Mouse (Mus musculus) lung, postnatal 0 days (tissue): ENCODE data around the gene Nek1. TPM values are rescaled to one million over a fixed set of nuclear protein-coding genes. Genes with fewer than 3 reads are reported as not detected.

Experiments used
- ATAC-seq: fragments of 200-750 bp; cut with Nextera tagmentation; 2 replicates; pipeline ENCODE4 v1.8.0; 2017; ENCODE audit warnings: moderate library complexity
- DNase-seq: peaks from one replicate; pipeline ENCODE4 v3.0.0-alpha.2; 2016; ENCODE audit warnings: low spot score
- H3K27ac ChIP-seq: fragments of 300-500 bp; sonication (generic); 2 replicates; pipeline ENCODE4 v1.5.1; 2014; ENCODE audit warnings: antibody characterized with exemption, mild to moderate bottlenecking, low read length, mixed read lengths
- H3K27me3 ChIP-seq: fragments of 300-500 bp; sonication (generic); replicated peaks from 2 replicates; pipeline ENCODE4 v1.6.1; 2014; ENCODE audit warnings: low read length, mixed read lengths; ENCODE audit not compliant: insufficient read depth
- H3K36me3 ChIP-seq: fragments of 300-500 bp; sonication (generic); 2 replicates; pipeline ENCODE4 v1.6.1; 2014; ENCODE audit warnings: low read length, mixed read lengths; ENCODE audit not compliant: insufficient read depth
- H3K4me1 ChIP-seq: fragments of 300-500 bp; sonication (generic); 2 replicates; pipeline ENCODE4 v1.6.1; 2014; ENCODE audit warnings: antibody characterized with exemption, low read depth, low read length, mixed read lengths; ENCODE audit not compliant: insufficient read depth
- H3K4me2 ChIP-seq: fragments of 300-500 bp; sonication (generic); replicated peaks from 2 replicates; pipeline ENCODE4 v1.6.1; 2014; ENCODE audit warnings: low read depth, mild to moderate bottlenecking, low read length, moderate library complexity, mixed read lengths
- H3K4me3 ChIP-seq: fragments of 300-500 bp; sonication (generic); 2 replicates; pipeline ENCODE4 v1.5.1; 2014; ENCODE audit warnings: low read depth, low read length
- H3K9ac ChIP-seq: fragments of 300-500 bp; sonication (generic); replicated peaks from 2 replicates; pipeline ENCODE4 v1.6.1; 2014; ENCODE audit warnings: low read depth, mild to moderate bottlenecking
- H3K9me3 ChIP-seq: fragments of 300-500 bp; sonication (generic); 2 replicates; pipeline ENCODE4 v1.6.1; 2016; ENCODE audit warnings: low read length, mixed read lengths
- CTCF ChIP-seq: IDR thresholded peaks from 2 replicates; pipeline ENCODE4 v1.5.1; 2016; ENCODE audit warnings: antibody characterized with exemption, mild to moderate bottlenecking
- EP300 ChIP-seq: IDR thresholded peaks from 2 replicates; pipeline ENCODE4 v1.6.1; 2016; ENCODE audit warnings: antibody characterized with exemption, mild to moderate bottlenecking, control low read depth
- WGBS: fragments of 180-500 bp; shearing (Covaris S2); extraction: QIAGEN DNeasy Blood & Tissue Kit; methylation state at CpG from one replicate; pipeline ENCODE4 v1.1.7; 2014; 5-methylcytosine and 5-hydroxymethylcytosine counted together
- polyA plus RNA-seq: library from polyadenylated mRNA; unstranded; fragments of >200 nt; fragmentation: Nextera tagmentation; extraction: Ambion mirVana; gene quantifications from 2 replicates; pipeline ENCODE4 v1.2.1, GENCODE M21; 2015

Gene Nek1
- polyA plus RNA-seq, 1 experiment from 2014 or later: 9.7 TPM

DNA sequence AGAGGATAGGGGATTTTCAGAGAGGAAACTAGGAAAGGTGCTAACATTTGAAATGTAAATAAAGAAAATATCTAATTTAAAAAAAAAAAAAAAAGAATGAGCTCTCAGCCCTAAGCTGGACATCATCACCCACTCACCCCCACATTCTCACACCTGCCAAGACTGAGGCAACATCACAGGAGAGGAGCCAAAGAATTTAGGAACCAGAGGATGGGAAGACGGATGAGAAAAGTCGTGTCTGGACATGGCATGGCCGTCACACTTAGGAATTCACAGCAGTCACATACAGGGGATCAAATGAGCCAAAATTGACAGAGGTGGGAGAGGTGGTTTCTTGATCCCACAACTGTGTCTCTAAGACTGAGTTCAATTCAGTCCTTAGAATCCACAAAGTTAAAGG is 165.5 kb downstream of the Nek1 start:
- Histone ChIP-seq H3K27ac (no peak overlapping the region), H3K4me1 (0 out of 2 replicates have a peak, but pooled peaks cover 3% of the 10 kb centered on the region), H3K9me3 (no peaks in the 10 kb centered on the region), H3K4me2 (no peak overlapping the region), H3K27me3 (no peaks in the 10 kb centered on the region), H3K9ac (no peak overlapping the region), H3K4me3 (no peak overlapping the region), H3K36me3 (no peaks in the 10 kb centered on the region)
- TF ChIP-seq EP300 (no peak), CTCF (no peak)
- DNase-seq: no peak
- ATAC-seq: no peak
- 75% methylated on average over 3 of the region's 3 CpGs for WGBS

DNA sequence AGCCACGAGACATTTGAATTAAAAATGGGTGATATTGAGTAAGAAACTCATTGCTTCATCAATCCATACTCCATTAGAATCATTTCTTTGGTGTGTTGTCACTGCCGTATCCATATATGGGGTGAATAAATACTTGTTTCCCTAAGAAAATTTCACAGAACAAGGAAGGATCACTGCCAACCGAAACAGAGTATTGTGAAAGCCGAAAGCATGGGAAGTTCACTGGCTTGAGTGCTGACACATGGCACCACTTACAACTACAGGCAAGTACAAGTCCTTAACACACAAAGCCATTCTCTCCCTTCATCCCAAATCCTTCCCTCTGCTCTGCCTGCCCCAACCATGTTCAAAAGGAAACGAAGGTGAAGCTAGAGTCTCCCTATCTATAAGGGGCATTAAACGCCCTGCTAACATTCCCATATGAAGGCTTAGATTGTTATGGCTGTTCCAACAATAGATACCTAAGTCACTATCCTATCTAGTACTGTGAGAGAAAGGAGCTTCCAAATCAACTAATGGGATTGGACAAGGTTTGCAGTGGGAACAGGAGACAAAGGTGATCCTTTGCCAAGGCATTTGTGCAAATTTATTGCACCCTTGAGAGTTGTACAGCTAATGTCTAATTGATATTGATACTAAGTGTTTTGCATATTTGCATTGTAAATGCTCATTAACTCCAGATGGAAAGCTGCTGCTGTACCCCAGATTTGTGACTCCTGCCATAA is 168.6 kb downstream of the Nek1 start:
- TF ChIP-seq EP300: peak; percentile 89
- TF ChIP-seq CTCF: no peak
- Histone ChIP-seq H3K9ac (no peak overlapping the region), H3K36me3 (no peaks in the 10 kb centered on the region), H3K4me3 (no peak overlapping the region), H3K9me3 (no peaks in the 10 kb centered on the region), H3K27ac (no peak overlapping the region), H3K4me2 (no peak overlapping the region), H3K27me3 (no peaks in the 10 kb centered on the region), H3K4me1 (0 out of 2 replicates have a peak, but pooled peaks cover 3% of the 10 kb centered on the region)
- 59% methylated on average over 6 of the region's 6 CpGs for WGBS
- ATAC-seq (peak; percentile 91), DNase-seq (peak; percentile 94)

DNA sequence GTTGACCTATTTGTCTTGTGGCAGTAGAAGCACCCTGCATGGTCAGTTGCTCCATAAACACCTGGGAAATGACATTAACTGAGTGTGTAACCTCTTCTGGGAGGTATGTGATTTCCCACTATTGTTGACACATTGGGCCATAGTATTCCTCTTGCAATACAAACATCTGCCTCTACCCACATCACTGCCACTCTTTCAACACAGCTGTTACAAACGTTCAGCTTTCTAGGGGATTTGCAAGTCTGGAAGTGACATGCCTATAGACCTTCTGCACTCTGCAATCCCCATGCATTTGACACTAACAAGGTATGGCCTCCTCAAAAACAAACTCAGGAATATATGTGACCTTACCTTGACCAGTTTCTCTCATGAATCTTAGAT is 169.2 kb downstream of the Nek1 start:
- Histone ChIP-seq H3K27ac (no peak overlapping the region), H3K4me3 (no peak overlapping the region), H3K9me3 (no peaks in the 10 kb centered on the region), H3K4me2 (no peak overlapping the region), H3K4me1 (0 out of 2 replicates have a peak, but pooled peaks cover 3% of the 10 kb centered on the region), H3K36me3 (no peaks in the 10 kb centered on the region), H3K9ac (no peak overlapping the region), H3K27me3 (no peaks in the 10 kb centered on the region)
- ATAC-seq: peak; percentile 49
- TF ChIP-seq EP300 (no peak), CTCF (no peak)
- DNase-seq: peak; percentile 24
- WGBS: 45% methylated on average over 1 of the region's 1 CpGs

DNA sequence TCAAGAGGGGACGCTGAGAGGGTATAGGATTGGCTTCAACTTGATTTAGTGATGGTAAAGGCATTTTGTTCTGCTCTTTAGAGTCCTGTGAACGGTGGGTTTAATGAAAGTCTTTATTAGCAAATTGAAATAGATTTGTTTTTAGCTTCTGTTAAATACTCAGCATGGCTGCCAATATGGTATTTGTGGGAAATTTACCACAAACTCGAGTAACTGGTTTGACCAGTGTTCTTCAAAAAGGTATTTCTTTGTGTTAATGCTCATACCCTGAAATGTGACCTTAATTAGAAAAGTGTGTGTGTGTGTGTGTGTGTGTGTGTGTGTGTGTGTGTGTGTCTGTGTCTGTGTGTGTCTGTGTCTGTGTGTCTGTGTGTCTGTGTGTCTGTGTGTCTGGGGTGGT is 178.6 kb downstream of the Nek1 start:
- H3K4me1 ChIP-seq: no peaks in the 10 kb centered on the region
- TF ChIP-seq CTCF (no peak), EP300 (no peak)
- H3K9ac ChIP-seq: no peak overlapping the region
- no peak overlapping the region for H3K27ac ChIP-seq
- H3K27me3 ChIP-seq: no peaks in the 10 kb centered on the region
- ATAC-seq: no peak
- H3K4me3 ChIP-seq: no peak overlapping the region
- H3K36me3 ChIP-seq: no peaks in the 10 kb centered on the region
- H3K4me2 ChIP-seq: no peak overlapping the region
- no peaks in the 10 kb centered on the region for H3K9me3 ChIP-seq
- 65% methylated on average over 3 of the region's 3 CpGs for WGBS
- no peak for DNase-seq

DNA sequence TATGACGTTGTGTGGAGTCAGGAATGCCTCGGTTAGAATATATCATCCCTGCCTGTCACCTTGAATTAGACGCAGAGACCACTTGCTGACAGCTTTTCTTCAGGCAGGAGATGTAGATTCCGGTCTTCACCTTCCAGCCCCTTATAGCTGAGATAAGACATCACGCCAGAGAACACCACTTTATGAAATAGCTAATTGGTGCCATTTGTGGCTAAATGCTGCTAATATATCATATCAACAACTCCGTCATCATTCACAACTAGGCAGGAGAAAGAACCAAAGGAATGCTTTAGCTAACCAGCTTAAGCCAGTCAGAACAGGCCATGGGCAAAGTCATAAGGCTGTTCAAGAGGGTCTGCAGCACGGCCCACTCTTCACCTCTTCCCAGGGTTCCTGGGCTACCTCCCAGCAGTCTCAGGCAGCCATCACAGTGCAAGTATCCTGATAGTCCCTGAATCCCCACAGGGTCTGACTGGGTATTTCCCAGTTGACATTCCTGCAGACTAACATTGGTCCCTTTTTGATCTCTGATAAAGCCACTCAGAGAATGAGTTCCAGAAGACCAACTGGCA is 181.0 kb downstream of the Nek1 start:
- no peak for DNase-seq
- H3K4me2 ChIP-seq: no peak overlapping the region
- H3K4me3 ChIP-seq: no peak overlapping the region
- no peak overlapping the region for H3K9ac ChIP-seq
- no peak overlapping the region for H3K27ac ChIP-seq
- TF ChIP-seq EP300 (no peak), CTCF (no peak)
- H3K27me3 ChIP-seq: no peaks in the 10 kb centered on the region
- no peaks in the 10 kb centered on the region for H3K4me1 ChIP-seq
- no peak for ATAC-seq
- H3K36me3 ChIP-seq: no peaks in the 10 kb centered on the region
- WGBS: 78% methylated on average over 7 of the region's 7 CpGs
- H3K9me3 ChIP-seq: no peaks in the 10 kb centered on the region

DNA sequence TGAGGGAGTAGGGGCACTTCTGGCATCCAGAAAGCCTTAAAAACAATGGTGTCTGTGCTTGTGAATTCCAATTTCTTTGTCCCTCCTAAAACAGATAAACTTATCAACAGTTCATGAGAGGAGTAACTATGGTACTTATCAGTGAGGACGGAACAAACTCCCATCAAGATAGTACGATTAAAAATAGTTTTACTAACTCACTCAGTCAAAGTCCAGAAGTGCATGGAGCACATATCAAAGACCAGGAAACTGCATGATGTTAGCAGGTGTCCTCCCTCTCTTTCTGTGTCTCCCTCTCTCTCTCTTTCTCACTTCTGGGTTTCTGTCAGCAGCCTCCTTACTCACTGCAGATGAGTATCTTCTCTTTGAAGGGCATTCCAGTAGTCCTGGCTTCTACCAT is 182.9 kb downstream of the Nek1 start:
- Histone ChIP-seq H3K9ac (no peak overlapping the region), H3K9me3 (no peaks in the 10 kb centered on the region), H3K27me3 (no peaks in the 10 kb centered on the region), H3K4me1 (no peaks in the 10 kb centered on the region), H3K36me3 (no peaks in the 10 kb centered on the region), H3K4me2 (no peak overlapping the region), H3K27ac (no peak overlapping the region), H3K4me3 (no peak overlapping the region)
- 81% methylated on average over 2 of the region's 2 CpGs for WGBS
- TF ChIP-seq CTCF: no peak
- no peak for TF ChIP-seq EP300
- ATAC-seq (no peak), DNase-seq (no peak)
